Mouse (Mus musculus) midbrain, embryonic 16.5 days (tissue): ENCODE results near the gene Fbxl19. TPM values are rescaled to one million over a fixed set of nuclear protein-coding genes. Genes with fewer than 3 reads are reported as not detected.
A peak's percentile ranks its signal among the peaks of the same experiment; 100 is the strongest.

Source experiments
- ATAC-seq: fragments of 200-750 bp; cut with Nextera tagmentation; 2 replicates; pipeline ENCODE4 v1.8.0; 2017; ENCODE audit warnings: moderate TSS enrichment
- H3K27ac ChIP-seq: fragments of 300-500 bp; sonication (generic); 2 replicates; pipeline ENCODE4 v1.5.1; 2014; ENCODE audit warnings: mild to moderate bottlenecking, low read length, mixed read lengths
- H3K27me3 ChIP-seq: fragments of 300-500 bp; sonication (generic); 2 replicates; pipeline ENCODE4 v1.6.1; 2014; ENCODE audit warnings: low read depth, low read length, mixed read lengths; ENCODE audit not compliant: control insufficient read depth, insufficient read depth
- H3K36me3 ChIP-seq: fragments of 300-500 bp; sonication (generic); 2 replicates; pipeline ENCODE4 v1.6.1; 2014; ENCODE audit warnings: mild to moderate bottlenecking, low read length, moderate library complexity, mixed read lengths; ENCODE audit not compliant: control insufficient read depth, insufficient read depth
- H3K4me1 ChIP-seq: fragments of 300-500 bp; sonication (generic); 2 replicates; pipeline ENCODE4 v1.6.1; 2014; ENCODE audit warnings: mild to moderate bottlenecking, low read length, mixed read lengths; ENCODE audit not compliant: control insufficient read depth, insufficient read depth
- H3K4me2 ChIP-seq: fragments of 300-500 bp; sonication (generic); 2 replicates; pipeline ENCODE4 v1.6.1; 2014; ENCODE audit warnings: mild to moderate bottlenecking, low read length, mixed read lengths
- H3K4me3 ChIP-seq: fragments of 300-500 bp; sonication (generic); 2 replicates; pipeline ENCODE4 v1.5.1; 2014; ENCODE audit warnings: low read depth, mild to moderate bottlenecking, low read length, moderate library complexity, mixed read lengths
- H3K9ac ChIP-seq: fragments of 300-500 bp; sonication (generic); 2 replicates; pipeline ENCODE4 v1.6.1; 2014; ENCODE audit warnings: low read depth, low read length, mixed read lengths
- H3K9me3 ChIP-seq: fragments of 300-500 bp; sonication (generic); replicated peaks from 2 replicates; pipeline ENCODE4 v1.6.1; 2014; ENCODE audit warnings: mild to moderate bottlenecking, low read length, mixed read lengths; ENCODE audit not compliant: control insufficient read depth, poor library complexity, severe bottlenecking
- whole genome bisulfite sequencing: fragments of 180-500 bp; shearing (Covaris S2); extraction: QIAGEN DNeasy Blood & Tissue Kit; methylation state at CpG from one replicate; pipeline ENCODE4 v1.1.7; 2014; 5-methylcytosine and 5-hydroxymethylcytosine counted together
- polyA plus RNA-seq: library from polyadenylated mRNA; unstranded; fragments of >200 nt; fragmentation: Nextera tagmentation; extraction: Ambion mirVana; gene quantifications from 2 replicates; pipeline ENCODE4 v1.2.1, GENCODE M21; 2015

Fbxl19 gene
- polyA plus RNA-seq, 1 experiment from 2014 or later, result 7.4 TPM

DNA sequence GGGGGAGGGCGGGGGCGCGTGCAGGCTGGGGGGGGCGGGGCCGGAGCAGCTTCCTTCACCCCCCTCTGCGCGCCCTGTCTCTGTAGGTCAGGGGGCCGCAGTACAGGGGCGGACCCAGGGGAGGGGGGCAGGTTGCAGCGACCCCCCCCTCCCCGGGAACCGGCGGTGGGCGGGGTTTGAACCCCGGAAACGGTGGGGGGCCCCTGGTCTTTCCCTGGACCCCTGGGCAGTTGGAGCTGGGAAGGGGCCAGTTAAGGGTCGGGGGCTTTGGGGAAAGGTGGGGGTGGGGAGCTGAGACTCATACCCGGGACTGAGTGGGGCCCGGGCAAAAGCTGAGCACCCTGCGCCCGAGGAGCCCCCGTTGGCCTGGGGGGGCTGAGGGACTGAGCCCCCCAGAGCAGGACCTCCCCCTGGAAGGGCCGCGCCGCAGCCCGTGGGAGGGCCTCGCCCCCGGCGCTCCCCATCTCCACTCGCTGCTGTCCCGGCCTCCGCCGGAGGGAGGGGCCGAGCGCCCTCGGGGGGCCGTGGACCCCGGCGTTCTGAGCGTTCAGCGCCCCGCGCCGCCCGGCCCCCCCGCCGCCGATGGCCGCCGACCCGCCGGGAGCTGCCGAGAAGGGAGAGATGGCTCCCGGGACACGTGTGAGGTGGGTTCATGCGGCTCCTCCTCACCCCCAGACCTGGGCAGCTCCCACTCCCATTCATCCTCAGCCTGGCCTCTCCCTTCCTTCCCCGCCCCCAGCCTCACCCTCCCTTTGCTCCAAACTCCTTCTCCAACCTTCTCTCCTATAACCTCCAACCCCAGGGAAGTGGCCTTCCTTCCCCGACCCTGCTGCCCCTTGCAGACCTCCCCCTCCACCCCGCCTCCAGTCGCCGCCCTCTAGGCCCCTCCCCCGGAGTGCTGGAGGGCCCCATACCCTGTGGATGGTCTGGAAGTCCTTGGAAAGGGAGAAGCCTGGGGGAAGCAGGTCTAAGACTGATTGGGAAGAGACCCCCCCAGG, 2.5 kb downstream of the Fbxl19 start:
- Histone ChIP-seq H3K9ac (peak overlapping the region; percentile 98), H3K4me3 (peak overlapping the region; percentile 87), H3K27me3 (no peaks in the 10 kb centered on the region), H3K9me3 (no peaks in the 10 kb centered on the region), H3K4me2 (peak overlapping the region; percentile 91), H3K36me3 (peaks cover 21% of the 10 kb centered on the region), H3K27ac (peak overlapping the region; percentile 86), H3K4me1 (peaks cover 17% of the 10 kb centered on the region)
- 1% methylated on average over 30 of the region's 62 CpGs for WGBS
- ATAC-seq, result no peak

DNA sequence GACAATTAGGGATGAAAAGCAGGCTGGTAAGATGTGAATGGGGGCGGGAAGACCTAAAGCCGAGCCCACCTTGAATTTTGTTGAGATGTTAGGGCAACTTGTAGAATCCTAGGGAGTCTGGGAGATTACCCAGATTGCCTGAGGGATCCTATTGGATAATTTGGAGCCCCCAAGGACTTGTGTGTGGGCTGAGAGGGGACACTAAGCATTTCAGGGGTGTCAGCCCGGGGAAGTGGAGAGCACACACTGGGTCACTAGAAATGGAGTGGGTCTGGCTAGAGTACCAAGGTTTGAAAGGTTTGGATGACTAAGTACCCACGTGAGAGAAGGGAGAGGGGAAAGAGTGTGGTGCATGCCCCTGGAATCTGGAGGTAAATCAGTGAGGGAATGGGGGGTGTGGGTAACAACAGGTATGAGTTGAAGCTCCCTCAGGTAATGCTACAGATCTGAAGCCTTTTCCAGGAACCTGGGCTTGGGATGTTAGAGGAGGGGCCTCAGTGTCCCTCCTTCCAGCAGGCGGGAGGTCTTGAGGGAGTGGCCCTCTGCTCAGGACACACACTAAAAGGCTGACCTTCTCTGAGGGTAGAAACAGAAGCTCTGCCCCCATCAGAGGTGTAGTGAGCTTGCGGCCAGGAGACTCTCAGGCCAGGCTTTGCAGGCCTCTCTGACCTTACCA, 3.4 kb downstream of the Fbxl19 start:
- peaks cover 28% of the 10 kb centered on the region for H3K36me3 ChIP-seq
- H3K4me3 ChIP-seq, result peak overlapping the region; percentile 87
- H3K9ac ChIP-seq, result peak overlapping the region; percentile 98
- H3K4me1 ChIP-seq, result peaks cover 19% of the 10 kb centered on the region
- H3K27me3 ChIP-seq, result no peaks in the 10 kb centered on the region
- WGBS, result 33% methylated on average over 6 of the region's 6 CpGs
- H3K27ac ChIP-seq, result no peak overlapping the region
- no peak for ATAC-seq
- H3K4me2 ChIP-seq, result peak overlapping the region; percentile 91
- H3K9me3 ChIP-seq, result no peaks in the 10 kb centered on the region

DNA sequence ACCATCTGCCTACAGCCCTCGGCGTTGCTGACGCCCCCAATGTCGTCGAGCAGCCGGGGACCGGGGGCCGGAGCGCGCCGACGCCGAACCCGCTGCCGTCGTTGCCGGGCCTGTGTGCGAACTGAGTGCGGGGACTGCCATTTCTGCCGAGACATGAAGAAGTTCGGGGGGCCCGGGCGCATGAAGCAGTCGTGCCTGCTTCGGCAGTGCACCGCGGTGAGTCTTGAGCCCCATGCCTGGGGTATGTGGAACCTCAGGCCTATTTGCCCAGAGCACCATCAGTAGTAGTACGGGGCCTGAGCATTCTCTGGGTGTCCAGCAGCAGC, 3.9 kb downstream of the Fbxl19 start:
- peaks cover 31% of the 10 kb centered on the region for H3K36me3 ChIP-seq

DNA sequence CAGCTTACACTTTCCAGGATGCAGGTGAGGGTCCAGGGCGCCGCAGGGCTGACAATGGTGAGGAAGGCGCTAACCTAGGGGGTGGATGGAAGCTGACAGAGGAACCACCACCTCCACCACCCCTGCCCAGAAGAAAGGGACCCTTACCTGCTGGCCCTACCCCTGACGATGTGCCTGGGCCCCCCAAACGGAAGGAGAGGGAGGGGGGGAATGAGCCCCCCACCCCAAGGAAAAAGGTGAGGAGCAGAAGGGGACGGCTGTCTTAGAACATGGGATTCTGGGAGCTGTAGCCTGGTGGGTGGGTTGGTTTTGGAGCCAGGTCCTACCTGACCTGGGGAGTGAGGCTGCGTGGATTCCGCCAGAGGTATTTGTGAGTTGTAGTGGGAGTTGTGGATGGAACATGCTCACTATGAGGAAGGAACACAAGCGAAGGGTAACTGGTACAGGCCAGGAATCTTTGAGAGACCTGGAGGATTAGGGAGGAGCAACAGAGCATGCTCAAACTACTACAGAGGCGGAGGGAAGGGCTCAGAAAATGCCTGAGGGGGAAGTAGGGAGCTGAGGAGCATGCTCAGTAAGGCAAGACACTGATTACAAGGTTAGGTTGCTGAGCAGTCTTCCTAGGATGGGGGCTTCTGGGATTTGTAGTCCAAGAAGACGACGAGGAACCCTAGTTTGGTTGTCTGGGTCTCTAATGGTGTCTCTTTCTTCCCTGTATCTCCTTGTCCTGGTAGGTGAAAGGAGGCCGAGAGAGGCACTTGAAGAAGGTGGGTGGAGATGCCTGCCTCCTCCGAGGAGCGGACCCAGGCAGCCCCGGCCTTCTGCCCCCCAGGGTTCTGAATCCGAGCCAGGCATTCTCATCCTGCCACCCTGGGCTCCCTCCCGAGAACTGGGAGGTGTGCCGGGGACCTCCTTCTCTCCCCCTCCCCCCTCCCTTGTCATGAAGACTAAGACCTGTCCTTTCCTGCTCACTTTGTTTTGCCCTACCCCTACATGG, 6.1 kb downstream of the Fbxl19 start:
- no peak overlapping the region for H3K4me3 ChIP-seq
- WGBS, result 83% methylated on average over 19 of the region's 19 CpGs
- no peak overlapping the region for H3K9ac ChIP-seq
- peaks cover 42% of the 10 kb centered on the region for H3K36me3 ChIP-seq
- no peaks in the 10 kb centered on the region for H3K27me3 ChIP-seq
- H3K27ac ChIP-seq, result no peak overlapping the region
- no peak for ATAC-seq
- no peak overlapping the region for H3K4me2 ChIP-seq
- H3K4me1 ChIP-seq, result peaks cover 20% of the 10 kb centered on the region
- no peaks in the 10 kb centered on the region for H3K9me3 ChIP-seq

More for the DNA sequence above, 3.9 kb downstream of the Fbxl19 start:
- peak overlapping the region; percentile 87; the same call in 1 of the 2 replicates for H3K4me3 ChIP-seq
- no peak overlapping the region for H3K27ac ChIP-seq
- H3K9ac ChIP-seq, result peak overlapping the region; percentile 98; the same call in 1 of the 2 replicates
- 92% methylated on average over 28 of the region's 28 CpGs for WGBS
- H3K9me3 ChIP-seq, result no peaks in the 10 kb centered on the region
- no peak for ATAC-seq
- peaks cover 22% of the 10 kb centered on the region for H3K4me1 ChIP-seq
- H3K27me3 ChIP-seq, result no peaks in the 10 kb centered on the region
- peak overlapping the region; percentile 91 for H3K4me2 ChIP-seq

DNA sequence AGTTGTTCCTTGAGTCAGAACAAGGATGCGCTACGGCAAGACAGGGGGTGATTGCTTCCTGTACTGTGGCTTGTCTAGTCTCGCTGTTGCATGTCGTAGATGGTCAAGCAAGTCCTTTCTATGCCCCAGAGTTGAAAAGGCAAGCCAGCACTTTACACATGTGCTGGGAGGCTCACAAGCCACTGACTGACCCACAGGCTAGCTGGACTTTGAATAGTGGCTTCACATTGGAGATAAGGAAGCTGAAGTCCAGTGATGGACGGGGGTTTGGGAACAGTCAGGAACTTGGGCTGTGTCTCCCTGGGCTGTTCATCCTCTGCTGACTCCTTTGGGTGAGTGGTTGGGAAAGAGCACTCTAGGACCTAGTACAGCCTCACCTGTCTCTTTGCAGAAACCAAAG, 7.3 kb downstream of the Fbxl19 start:
- no peak for ATAC-seq
- Histone ChIP-seq H3K27me3 (no peaks in the 10 kb centered on the region), H3K4me2 (no peak overlapping the region), H3K27ac (no peak overlapping the region), H3K36me3 (peaks cover 42% of the 10 kb centered on the region), H3K9me3 (no peaks in the 10 kb centered on the region), H3K4me1 (peaks cover 20% of the 10 kb centered on the region), H3K4me3 (no peak overlapping the region), H3K9ac (no peak overlapping the region)
- WGBS, result 93% methylated on average over 5 of the region's 5 CpGs

DNA sequence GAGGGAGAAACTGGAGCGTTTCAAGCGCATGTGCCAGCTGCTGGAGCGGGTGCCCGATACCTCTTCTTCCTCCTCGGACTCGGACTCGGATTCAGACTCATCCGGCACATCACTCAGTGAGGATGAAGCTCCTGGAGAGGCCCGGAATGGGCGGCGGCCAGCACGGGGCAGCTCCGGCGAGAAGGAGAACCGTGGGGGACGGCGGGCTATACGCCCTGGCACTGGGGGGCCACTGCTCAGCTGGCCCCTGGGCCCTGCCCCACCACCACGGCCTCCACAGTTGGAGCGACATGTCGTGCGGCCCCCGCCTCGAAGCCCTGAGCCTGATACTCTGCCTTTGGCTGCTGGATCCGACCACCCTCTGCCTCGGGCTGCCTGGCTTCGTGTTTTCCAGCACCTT, 7.7 kb downstream of the Fbxl19 start:
- no peak for ATAC-seq
- H3K9me3 ChIP-seq, result no peaks in the 10 kb centered on the region
- H3K27me3 ChIP-seq, result no peaks in the 10 kb centered on the region
- H3K36me3 ChIP-seq, result peaks cover 42% of the 10 kb centered on the region
- 92% methylated on average over 22 of the region's 27 CpGs for WGBS
- H3K4me2 ChIP-seq, result no peak overlapping the region
- H3K4me3 ChIP-seq, result no peak overlapping the region
- H3K4me1 ChIP-seq, result peaks cover 20% of the 10 kb centered on the region
- no peak overlapping the region for H3K9ac ChIP-seq
- no peak overlapping the region for H3K27ac ChIP-seq

DNA sequence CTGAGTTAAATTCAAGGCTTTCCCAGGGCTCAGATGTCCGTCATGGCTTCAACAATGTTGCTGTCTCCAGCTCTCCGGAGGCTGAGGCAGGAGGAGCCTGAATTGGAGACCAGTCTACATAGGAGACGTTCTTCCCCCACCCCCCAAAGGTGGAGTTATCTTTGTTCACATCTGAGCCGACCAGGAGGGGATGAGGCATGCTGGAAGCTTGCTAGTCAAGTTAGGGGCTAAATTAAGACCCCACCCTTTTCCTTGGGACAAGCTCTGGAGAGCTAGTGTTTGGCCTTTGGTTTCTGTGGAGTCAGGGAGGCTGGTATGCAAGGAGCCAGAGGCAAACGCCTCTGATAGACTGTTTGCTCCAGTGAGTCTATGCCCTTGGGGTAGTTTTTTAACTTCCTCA, 8.8 kb downstream of the Fbxl19 start:
- H3K4me2 ChIP-seq, result no peak overlapping the region
- no peak overlapping the region for H3K9ac ChIP-seq
- H3K27me3 ChIP-seq, result no peaks in the 10 kb centered on the region
- no peak overlapping the region for H3K27ac ChIP-seq
- H3K9me3 ChIP-seq, result no peaks in the 10 kb centered on the region
- H3K36me3 ChIP-seq, result peaks cover 49% of the 10 kb centered on the region
- H3K4me1 ChIP-seq, result peaks cover 12% of the 10 kb centered on the region
- ATAC-seq, result no peak
- no peak overlapping the region for H3K4me3 ChIP-seq
- WGBS, result 76% methylated on average over 5 of the region's 5 CpGs

DNA sequence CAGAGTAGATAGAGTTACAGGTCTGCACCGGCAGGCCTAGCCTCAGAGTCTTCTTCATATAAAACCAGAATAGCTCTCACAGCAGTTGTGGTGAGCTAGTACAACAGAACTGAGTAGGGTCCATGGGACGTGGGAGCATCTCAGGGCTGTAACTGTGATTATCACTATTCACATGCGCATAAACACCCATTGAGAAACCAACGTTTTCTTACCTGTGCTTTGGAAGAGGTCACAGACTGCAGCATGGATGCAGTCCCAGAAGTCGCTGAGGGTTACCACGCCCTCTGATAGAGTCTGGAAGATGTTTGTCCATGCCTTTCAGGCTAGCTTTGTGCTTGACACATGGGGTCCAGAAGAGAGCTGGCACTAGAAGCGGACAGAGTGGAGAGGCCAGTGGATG, 9.4 kb downstream of the Fbxl19 start:
- H3K36me3 ChIP-seq, result peaks cover 51% of the 10 kb centered on the region
- H3K4me2 ChIP-seq, result no peak overlapping the region
- peaks cover 11% of the 10 kb centered on the region for H3K4me1 ChIP-seq
- H3K9me3 ChIP-seq, result no peaks in the 10 kb centered on the region
- no peak overlapping the region for H3K27ac ChIP-seq
- no peak overlapping the region for H3K4me3 ChIP-seq
- H3K27me3 ChIP-seq, result no peaks in the 10 kb centered on the region
- no peak overlapping the region for H3K9ac ChIP-seq
- WGBS, result 94% methylated on average over 7 of the region's 7 CpGs
- no peak for ATAC-seq
